Mouse (Mus musculus): Measurements from ENCODE around the gene Dlgap1.
A peak's percentile ranks its signal among the peaks of the same experiment; 100 is the strongest.

Dlgap1 gene

GRCm38 (mm10) chr17:70472162-70472561, 503.3 kb downstream of the Dlgap1 start:
- DNase-seq, result no peak

- no peak for DNase-seq
These were observed 505.0 kb downstream of the Dlgap1 start for GRCm38 (mm10) chr17:70473871-70474270.

- DNase-seq, result no peak
These were observed 514.8 kb downstream of the Dlgap1 start for GRCm38 (mm10) chr17:70483716-70484115.

- DNase-seq, result peak; percentile 16
These were observed 516.8 kb downstream of the Dlgap1 start for GRCm38 (mm10) chr17:70485668-70486067.

GRCm38 (mm10) chr17:70486259-70486658, 517.4 kb downstream of the Dlgap1 start:
- no peak for DNase-seq

GRCm38 (mm10) chr17:70486831-70487230, 518.0 kb downstream of the Dlgap1 start:
- DNase-seq, result no peak

- no peak for DNase-seq
These were observed 520.0 kb downstream of the Dlgap1 start for GRCm38 (mm10) chr17:70488784-70489265.

- DNase-seq, result no peak
These were observed 522.7 kb downstream of the Dlgap1 start for GRCm38 (mm10) chr17:70491575-70491974.

- no peak for DNase-seq
These were observed 525.5 kb downstream of the Dlgap1 start for GRCm38 (mm10) chr17:70494338-70494737.

- DNase-seq, result no peak
These were observed 529.4 kb downstream of the Dlgap1 start for GRCm38 (mm10) chr17:70498256-70498655.

- no peak for DNase-seq
These were observed 533.1 kb downstream of the Dlgap1 start for GRCm38 (mm10) chr17:70501933-70502332.

- DNase-seq, result no peak
These were observed 538.9 kb downstream of the Dlgap1 start for GRCm38 (mm10) chr17:70507759-70508158.

GRCm38 (mm10) chr17:70510441-70510840, 541.6 kb downstream of the Dlgap1 start:
- DNase-seq, result no peak

- no peak for DNase-seq
These were observed 542.5 kb downstream of the Dlgap1 start for GRCm38 (mm10) chr17:70511401-70511800.

GRCm38 (mm10) chr17:70513736-70514135, 544.9 kb downstream of the Dlgap1 start:
- no peak for DNase-seq

- DNase-seq, result no peak
These were observed 547.6 kb downstream of the Dlgap1 start for GRCm38 (mm10) chr17:70516506-70516905.

- DNase-seq, result no peak
These were observed 548.5 kb downstream of the Dlgap1 start for GRCm38 (mm10) chr17:70517333-70517732.

GRCm38 (mm10) chr17:70521058-70521851, 552.4 kb downstream of the Dlgap1 start:
- no peak for DNase-seq

- no peak for DNase-seq
These were observed 553.1 kb downstream of the Dlgap1 start for GRCm38 (mm10) chr17:70521971-70522370.

GRCm38 (mm10) chr17:70525990-70526389, 557.1 kb downstream of the Dlgap1 start:
- no peak for DNase-seq

GRCm38 (mm10) chr17:70527101-70527500, 558.2 kb downstream of the Dlgap1 start:
- peak; percentile 5 for DNase-seq

GRCm38 (mm10) chr17:70528196-70529187, 559.6 kb downstream of the Dlgap1 start:
- DNase-seq, result no peak

- no peak for DNase-seq
These were observed 565.4 kb downstream of the Dlgap1 start for GRCm38 (mm10) chr17:70534321-70534720.

Measured in thymus, postnatal 25 days (tissue).